Mouse (Mus musculus): Measurements from ENCODE around the gene Ccin. TPM values are rescaled to one million over a fixed set of nuclear protein-coding genes. Genes with fewer than 3 reads are reported as not detected.

Ccin gene
- polyA plus RNA-seq, 1 experiment from 2014 or later: not detected

GRCm38 (mm10) chr4:44029661-44030066 lies 46.4 kb downstream of the Ccin start:
- H3K9me3 ChIP-seq (replicated peaks): no peaks in the 10 kb centered on the region
- no peak overlapping the region for H3K4me3 ChIP-seq
- H3K27me3 ChIP-seq (ENCODE audit: low read depth, poor library complexity, severe bottlenecking): no peaks in the 10 kb centered on the region
- H3K27ac ChIP-seq: no peak overlapping the region
- peaks cover 92% of the 10 kb centered on the region for H3K36me3 ChIP-seq
- WGBS: 96% methylated on average over 15 of the region's 15 CpGs
- no peak for DNase-seq (ENCODE audit: low spot score)
- no peaks in the 10 kb centered on the region for H3K4me1 ChIP-seq

GRCm38 (mm10) chr4:44031521-44031920 lies 48.2 kb downstream of the Ccin start:
- DNase-seq (ENCODE audit: low spot score): no peak
- Histone ChIP-seq H3K27ac (no peak overlapping the region), H3K9me3 (replicated peaks) (no peaks in the 10 kb centered on the region), H3K4me3 (no peak overlapping the region), H3K4me1 (no peaks in the 10 kb centered on the region), H3K36me3 (peaks cover 78% of the 10 kb centered on the region), H3K27me3 (ENCODE audit: low read depth, poor library complexity, severe bottlenecking) (no peaks in the 10 kb centered on the region)
- 96% methylated on average over 5 of the region's 5 CpGs for WGBS

Other genes starting within 250 kb of the Ccin start
- not detected in 2 replicates for gene Olfr159, start 212.5 kb upstream of the Ccin start, polyA plus RNA-seq (2016; fragmentation: Nextera tagmentation; extraction: Ambion mirVana)
- not detected in 2 replicates for gene Olfr156, start 159.6 kb upstream of the Ccin start, polyA plus RNA-seq (2016; fragmentation: Nextera tagmentation; extraction: Ambion mirVana)
- not detected in 2 replicates for gene Olfr157, start 143.3 kb upstream of the Ccin start, polyA plus RNA-seq (2016; fragmentation: Nextera tagmentation; extraction: Ambion mirVana)
- not detected in 2 replicates for gene Olfr155, start 131.9 kb upstream of the Ccin start, polyA plus RNA-seq (2016; fragmentation: Nextera tagmentation; extraction: Ambion mirVana)
- gene Reck, start 108.0 kb upstream of the Ccin start, polyA plus RNA-seq (2016; fragmentation: Nextera tagmentation; extraction: Ambion mirVana): 20.2 and 22.9 TPM in 2 replicates
- 30.1 and 44.7 TPM in 2 replicates for gene Glipr2, start 26.1 kb upstream of the Ccin start, polyA plus RNA-seq (2016; fragmentation: Nextera tagmentation; extraction: Ambion mirVana)
- gene Clta, start 21.0 kb downstream of the Ccin start, polyA plus RNA-seq (2016; fragmentation: Nextera tagmentation; extraction: Ambion mirVana): 215 and 217 TPM in 2 replicates
- 22.7 and 25.3 TPM in 2 replicates for gene Gne, start 100.7 kb downstream of the Ccin start, polyA plus RNA-seq (2016; fragmentation: Nextera tagmentation; extraction: Ambion mirVana)